Mouse (Mus musculus): Measurements from ENCODE around the gene Rundc1. TPM values are rescaled to one million over a fixed set of nuclear protein-coding genes. Genes with fewer than 3 reads are reported as not detected.

Gene Rundc1
- 29.8 and 30.1 TPM in 2 replicates for polyA plus RNA-seq (2012; rRNA removed)

GRCm38 (mm10) chr11:101424925-101425813, at the start of gene Rundc1, which contains the start of gene Ptges3l:
TSS of gene Rundc1 (plus strand) at chr11:101425085.
TSS of gene Ptges3l (minus strand) at chr11:101425333.

DNA sequence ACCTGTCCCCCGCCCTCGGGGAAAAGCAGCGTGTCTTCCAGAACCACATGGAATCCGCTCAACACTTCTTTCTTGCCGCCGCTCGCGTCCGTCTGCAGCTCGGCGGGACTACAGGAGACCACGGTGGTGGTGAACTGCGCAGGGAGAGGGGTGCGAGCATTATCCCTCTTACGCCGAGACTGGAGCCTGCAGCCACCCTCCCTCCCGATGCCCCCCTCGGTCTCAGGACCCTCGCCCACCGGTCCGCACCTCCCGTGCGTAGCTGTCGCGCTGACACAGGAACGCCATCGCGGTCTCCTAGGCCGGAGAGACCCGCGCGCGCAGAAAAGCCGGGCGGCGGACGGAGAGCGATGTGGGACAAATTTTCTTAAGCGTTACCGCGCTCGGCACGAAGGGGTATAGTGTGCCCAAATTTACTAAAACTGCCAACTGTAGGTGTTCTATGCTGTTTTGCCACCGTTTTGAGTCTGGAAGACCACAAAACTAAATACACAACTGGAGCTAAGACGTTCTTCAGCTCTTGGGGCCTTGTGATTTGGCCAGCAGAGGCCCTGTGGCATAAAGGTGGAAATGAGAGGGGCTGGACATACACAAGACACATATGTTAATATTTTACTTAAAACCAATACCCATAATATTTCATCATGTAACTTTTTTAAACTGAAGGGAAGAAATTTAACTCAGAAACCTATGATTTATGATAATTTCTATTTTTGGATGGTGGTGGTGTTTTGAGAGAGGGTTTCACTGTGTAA, 7.6 kb upstream of the Rundc1 start, which contains the start of gene Aarsd1:
Gene Aarsd1 (minus strand): TSS at position 515 of the 755 bp plus-strand sequence.

DNA sequence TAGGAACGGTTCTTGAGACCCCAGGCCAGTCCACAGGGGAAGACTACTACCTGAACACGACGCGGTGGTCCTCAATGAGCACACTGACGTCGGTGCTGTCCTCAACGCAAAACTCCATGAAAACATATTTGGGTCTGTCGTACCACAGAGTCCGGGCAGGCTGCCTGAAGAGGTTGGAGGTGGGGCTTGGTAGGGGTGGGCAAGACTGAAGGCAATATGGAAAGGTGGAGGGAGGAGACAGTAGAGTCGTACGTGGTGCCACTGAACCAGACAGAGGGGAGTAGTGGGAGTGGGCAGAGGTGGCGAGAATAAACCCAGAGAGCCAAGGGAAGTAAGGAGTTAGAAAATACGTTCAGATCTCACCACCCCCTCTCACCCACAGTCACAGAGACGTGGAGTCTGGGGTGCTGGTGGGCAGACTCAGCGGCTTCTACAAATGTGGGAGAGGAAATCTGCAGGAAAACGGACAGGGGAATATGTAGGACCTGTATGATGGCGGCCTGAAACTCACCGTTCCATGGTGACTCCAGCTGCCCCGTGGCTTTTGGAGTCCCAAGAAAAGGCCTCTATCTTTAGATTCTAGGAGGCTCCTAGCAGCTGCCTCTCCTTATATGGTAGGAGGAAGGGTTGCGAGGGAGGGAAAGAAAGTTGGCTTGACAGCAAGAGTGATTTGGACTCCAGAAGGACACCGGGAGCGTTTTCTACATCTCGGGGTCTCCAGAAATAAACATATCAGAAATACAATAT, 607 bp upstream of the Rundc1 start, which contains the start of gene Gm27029:
Gene Gm27029 (minus strand): TSS at position 692 of the 747 bp plus-strand sequence.

GRCm38 (mm10) chr11:101442127-101442693, 17.3 kb downstream of the Rundc1 start, which contains the start of gene Rpl27:
TSS of gene Rpl27 (plus strand) at chr11:101442298.

GRCm38 (mm10) chr11:101448274-101448746, 23.4 kb downstream of the Rundc1 start, which contains the start of gene Ifi35:
TSS of gene Ifi35 (plus strand) at chr11:101448407.

GRCm38 (mm10) chr11:101464211-101465100, 39.6 kb downstream of the Rundc1 start, which contains the start of gene Rnd2:
TSS of gene Rnd2 (plus strand) at chr11:101464999.

DNA sequence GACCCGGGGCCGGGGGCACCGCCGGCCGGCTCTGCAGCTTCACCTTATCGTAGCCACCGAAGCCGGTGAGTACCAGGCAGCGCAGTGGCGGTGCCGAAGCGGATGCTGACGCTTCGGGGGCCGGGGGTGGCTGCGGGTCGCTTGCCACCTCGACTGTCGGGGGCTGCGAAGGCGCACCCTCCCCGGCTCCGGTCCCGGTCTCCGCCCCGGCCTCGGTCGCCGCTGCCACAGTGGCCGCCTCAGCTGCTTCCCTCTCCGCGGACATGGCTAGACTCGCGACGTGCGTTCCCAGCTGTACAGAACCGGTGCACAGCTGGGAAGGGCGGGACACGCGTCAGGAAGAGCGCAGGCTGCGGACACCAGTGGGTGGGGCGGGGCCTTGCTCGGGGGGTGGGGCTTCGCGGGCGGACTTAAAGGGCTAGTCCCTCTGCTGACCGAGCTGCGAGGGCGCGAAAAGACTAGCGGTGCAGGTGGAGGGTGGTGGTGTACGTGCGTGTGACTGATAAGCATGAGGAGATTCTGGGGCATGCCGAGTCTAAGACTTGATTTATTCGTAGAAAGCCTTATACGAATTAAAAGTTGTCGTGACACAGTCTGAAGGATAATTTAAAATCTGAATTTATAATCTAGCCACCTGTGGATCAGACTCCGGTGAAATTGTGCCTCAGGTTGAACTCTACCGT, 41.1 kb downstream of the Rundc1 start, which contains the start of gene Vat1:
Gene Vat1 (minus strand): TSS at position 362 of the 683 bp plus-strand sequence.

Other genes starting within 250 kb of the Rundc1 start
- gene Ccr10, start 249.6 kb upstream of the Rundc1 start, polyA plus RNA-seq (2012; rRNA removed), result 0.21 and 0.28 TPM in 2 replicates
- gene Ezh1, start 198.6 kb upstream of the Rundc1 start, polyA plus RNA-seq (2012; rRNA removed), result 37.9 and 39.6 TPM in 2 replicates
- 79.4 and 81.7 TPM in 2 replicates for gene Ramp2, start 179.1 kb upstream of the Rundc1 start, polyA plus RNA-seq (2012; rRNA removed)
- 56.9 and 58.5 TPM in 2 replicates for gene Vps25, start 171.4 kb upstream of the Rundc1 start, polyA plus RNA-seq (2012; rRNA removed)
- 4.4 and 5.4 TPM in 2 replicates for gene Wnk4, start 164.5 kb upstream of the Rundc1 start, polyA plus RNA-seq (2012; rRNA removed)
- 0.66 and 0.69 TPM in 2 replicates for gene Cntd1, start 146.1 kb upstream of the Rundc1 start, polyA plus RNA-seq (2012; rRNA removed)
- gene Coa3, start 146.0 kb upstream of the Rundc1 start, polyA plus RNA-seq (2012; rRNA removed), result 165 and 213 TPM in 2 replicates
- gene Becn1, start 122.8 kb upstream of the Rundc1 start, polyA plus RNA-seq (2012; rRNA removed), result 115 and 124 TPM in 2 replicates
- 103 and 105 TPM in 2 replicates for gene Psme3, start 108.9 kb upstream of the Rundc1 start, polyA plus RNA-seq (2012; rRNA removed)
- 7.0 and 7.4 TPM in 2 replicates for gene Aoc2, start 100.0 kb upstream of the Rundc1 start, polyA plus RNA-seq (2012; rRNA removed)
- 0.52 and 0.82 TPM in 2 replicates for gene Aoc3, start 94.5 kb upstream of the Rundc1 start, polyA plus RNA-seq (2012; rRNA removed)
- gene G6pc, start 57.5 kb upstream of the Rundc1 start, polyA plus RNA-seq (2012; rRNA removed), result 0.03 and 0.05 TPM in 2 replicates
- gene Aarsd1, start 7.5 kb upstream of the Rundc1 start, polyA plus RNA-seq (2012; rRNA removed), result 49.2 and 49.6 TPM in 2 replicates
- 4.1 and 4.2 TPM in 2 replicates for gene Gm27029, start 289 bp upstream of the Rundc1 start, polyA plus RNA-seq (2012; rRNA removed)
- gene Ptges3l, start 248 bp downstream of the Rundc1 start, polyA plus RNA-seq (2012; rRNA removed), result 2.3 and 5.0 TPM in 2 replicates
- gene Rpl27, start 17.2 kb downstream of the Rundc1 start, polyA plus RNA-seq (2012; rRNA removed), result 841 and 842 TPM in 2 replicates
- gene Ifi35, start 23.3 kb downstream of the Rundc1 start, polyA plus RNA-seq (2012; rRNA removed), result 6.2 and 7.4 TPM in 2 replicates
- 118 and 125 TPM in 2 replicates for gene Rnd2, start 39.9 kb downstream of the Rundc1 start, polyA plus RNA-seq (2012; rRNA removed)
- 162 and 171 TPM in 2 replicates for gene Vat1, start 41.1 kb downstream of the Rundc1 start, polyA plus RNA-seq (2012; rRNA removed)
- 2.2 and 2.7 TPM in 2 replicates for gene Brca1, start 126.9 kb downstream of the Rundc1 start, polyA plus RNA-seq (2012; rRNA removed)
- 100 and 103 TPM in 2 replicates for gene Nbr1, start 127.1 kb downstream of the Rundc1 start, polyA plus RNA-seq (2012; rRNA removed)
- 3.3 and 3.5 TPM in 2 replicates for gene Tmem106a, start 157.2 kb downstream of the Rundc1 start, polyA plus RNA-seq (2012; rRNA removed)
- not detected in 2 replicates for gene Gm11634, start 174.2 kb downstream of the Rundc1 start, polyA plus RNA-seq (2012; rRNA removed)
- gene Rdm1, start 202.1 kb downstream of the Rundc1 start, polyA plus RNA-seq (2012; rRNA removed), result 8.6 and 12.8 TPM in 2 replicates
- gene Arl4d, start 240.5 kb downstream of the Rundc1 start, polyA plus RNA-seq (2012; rRNA removed), result 27.0 and 36.2 TPM in 2 replicates

Data from central nervous system, embryonic 18 days (tissue).